Mouse (Mus musculus) stomach, embryonic 15.5 days (tissue): Measurements from ENCODE around the gene Atrx. TPM values are rescaled to one million over a fixed set of nuclear protein-coding genes. Genes with fewer than 3 reads are reported as not detected.
A peak's percentile ranks its signal among the peaks of the same experiment; 100 is the strongest.

Source experiments
- ATAC-seq: fragments of 200-750 bp; cut with Nextera tagmentation; 2 replicates; pipeline ENCODE4 v1.8.0; 2017; ENCODE audit warnings: low read depth, moderate number of reproducible peaks, moderate TSS enrichment; ENCODE audit not compliant: insufficient read depth, low FRiP score
- H3K27ac ChIP-seq: fragments of 300-500 bp; sonication (generic); 2 replicates; pipeline ENCODE4 v1.5.1; 2015; ENCODE audit warnings: mild to moderate bottlenecking, inconsistent platforms
- H3K27me3 ChIP-seq: fragments of 300-500 bp; sonication (generic); replicated peaks from 2 replicates; pipeline ENCODE4 v1.6.1; 2015; ENCODE audit warnings: inconsistent platforms
- H3K36me3 ChIP-seq: fragments of 300-500 bp; sonication (generic); 2 replicates; pipeline ENCODE4 v1.6.1; 2015; ENCODE audit warnings: inconsistent platforms
- H3K4me1 ChIP-seq: fragments of 300-500 bp; sonication (generic); 2 replicates; pipeline ENCODE4 v1.6.1; 2015; ENCODE audit warnings: inconsistent platforms
- H3K4me2 ChIP-seq: fragments of 300-500 bp; sonication (generic); 2 replicates; pipeline ENCODE4 v1.6.1; 2015; ENCODE audit warnings: mild to moderate bottlenecking, inconsistent platforms
- H3K4me3 ChIP-seq: fragments of 300-500 bp; sonication (generic); replicated peaks from 2 replicates; pipeline ENCODE4 v1.5.1; 2015; ENCODE audit warnings: inconsistent platforms
- H3K9ac ChIP-seq: fragments of 300-500 bp; sonication (generic); 2 replicates; pipeline ENCODE4 v1.6.1; 2015; ENCODE audit warnings: inconsistent platforms
- H3K9me3 ChIP-seq: fragments of 300-500 bp; sonication (generic); 2 replicates; pipeline ENCODE4 v1.6.1; 2016; ENCODE audit warnings: inconsistent platforms
- WGBS: fragments of 180-500 bp; shearing (Covaris S2); methylation state at CpG from one replicate; pipeline ENCODE4 v1.1.7; 2015; 5-methylcytosine and 5-hydroxymethylcytosine counted together
- polyA plus RNA-seq: library from polyadenylated mRNA; unstranded; fragments of >200 nt; fragmentation: Nextera tagmentation; extraction: Ambion mirVana; gene quantifications from 2 replicates; pipeline ENCODE4 v1.2.1, GENCODE M21; 2015

Atrx gene
- polyA plus RNA-seq, 1 experiment from 2014 or later: 160 TPM

- 39% methylated on average over 6 of the region's 6 CpGs for WGBS
- no peak overlapping the region for H3K4me3 ChIP-seq
- no peaks in the 10 kb centered on the region for H3K9me3 ChIP-seq
- ATAC-seq: no peak
- no peak overlapping the region for H3K27ac ChIP-seq
- no peaks in the 10 kb centered on the region for H3K4me1 ChIP-seq
- no peak overlapping the region for H3K4me2 ChIP-seq
- peaks cover 36% of the 10 kb centered on the region for H3K27me3 ChIP-seq
- H3K9ac ChIP-seq: no peak overlapping the region
- no peaks in the 10 kb centered on the region for H3K36me3 ChIP-seq
Observed at GRCm38 (mm10) chrX:105766013-105766412, 163.2 kb downstream of the Atrx start.

DNA sequence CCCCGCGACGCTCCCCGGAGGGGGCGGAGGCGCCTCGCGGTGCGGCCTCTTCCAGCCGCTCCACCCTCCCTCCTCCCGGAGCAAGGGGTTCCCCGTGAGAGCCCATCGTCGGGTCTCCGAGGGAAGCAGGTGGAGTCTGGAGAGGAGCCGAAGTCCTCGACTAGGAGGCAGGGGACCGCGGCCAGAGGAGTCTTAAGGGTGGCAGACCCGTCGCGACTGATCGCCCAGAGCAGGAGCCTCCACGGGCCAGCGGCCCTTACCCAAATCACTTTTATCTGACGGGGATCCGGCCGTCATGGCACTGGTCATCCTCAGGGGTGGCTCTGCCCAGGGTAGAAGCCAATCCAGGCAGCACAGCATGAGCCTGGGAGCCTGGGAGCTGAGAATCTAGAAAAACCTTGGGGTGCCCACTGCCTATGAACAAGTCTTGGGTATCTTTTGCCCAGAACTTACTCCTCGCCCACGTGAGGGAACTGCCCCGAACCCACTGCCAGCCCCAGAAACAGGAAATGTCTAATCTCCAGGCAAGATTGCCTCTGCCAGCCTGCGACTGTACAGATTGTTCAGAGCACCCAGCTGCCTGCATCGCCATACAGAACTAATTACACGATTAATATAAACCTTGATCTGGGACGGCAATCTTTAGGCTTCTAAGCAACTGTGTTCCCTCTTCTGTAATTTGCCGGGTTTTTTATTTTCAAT, 164.0 kb downstream of the Atrx start:
- Histone ChIP-seq H3K27me3 (peaks cover 36% of the 10 kb centered on the region), H3K4me1 (no peaks in the 10 kb centered on the region), H3K4me3 (peak overlapping the region; percentile 43), H3K27ac (no peak overlapping the region), H3K9ac (no peak overlapping the region), H3K9me3 (no peaks in the 10 kb centered on the region), H3K36me3 (no peaks in the 10 kb centered on the region), H3K4me2 (peak overlapping the region; percentile 71)
- ATAC-seq: no peak
- 20% methylated on average over 35 of the region's 36 CpGs for WGBS

- WGBS: 13% methylated on average over 60 of the region's 86 CpGs
- H3K9me3 ChIP-seq: no peaks in the 10 kb centered on the region
Observed at GRCm38 (mm10) chrX:105764162-105765004, 164.8 kb downstream of the Atrx start, which contains the start of gene Fgf16. TSS of gene Fgf16 (plus strand) at chrX:105764279.

DNA sequence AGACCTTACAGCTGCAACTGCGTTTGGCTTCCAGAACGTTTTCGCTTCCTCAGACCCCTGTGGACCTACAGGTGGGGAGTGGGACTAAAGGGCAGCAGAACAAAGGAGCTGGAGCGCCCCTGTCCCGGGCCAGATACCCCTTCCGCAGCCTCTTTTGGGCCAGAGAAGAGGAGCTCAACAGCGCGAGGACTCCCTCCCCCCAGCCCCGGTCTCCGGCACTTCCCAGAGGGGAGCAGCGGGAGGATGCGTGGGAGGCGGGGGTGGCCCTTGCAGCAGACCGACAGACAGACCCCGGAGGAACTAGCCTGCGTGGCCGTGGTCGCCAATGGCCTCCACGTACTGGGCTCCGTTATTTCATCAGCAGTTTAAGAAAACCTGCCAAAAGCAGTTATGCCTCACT, 165.6 kb downstream of the Atrx start:
- Histone ChIP-seq H3K36me3 (no peaks in the 10 kb centered on the region), H3K27me3 (peaks cover 36% of the 10 kb centered on the region), H3K4me1 (no peaks in the 10 kb centered on the region), H3K4me3 (peak overlapping the region; percentile 43), H3K9me3 (no peaks in the 10 kb centered on the region), H3K9ac (no peak overlapping the region), H3K27ac (no peak overlapping the region), H3K4me2 (peak overlapping the region; percentile 71)
- WGBS: 11% methylated on average over 20 of the region's 20 CpGs
- ATAC-seq: no peak

More at GRCm38 (mm10) chrX:105764162-105765004, 164.8 kb downstream of the Atrx start, which contains the start of gene Fgf16:
- H3K36me3 ChIP-seq: no peaks in the 10 kb centered on the region
- H3K27me3 ChIP-seq: peaks cover 36% of the 10 kb centered on the region
- no peak within 1 kb of the TSS for H3K9ac ChIP-seq
- H3K4me1 ChIP-seq: no peaks in the 10 kb centered on the region
- ATAC-seq: no peak
- peak within 1 kb of the TSS; percentile 43 for H3K4me3 ChIP-seq
- peak within 1 kb of the TSS; percentile 71 for H3K4me2 ChIP-seq
- H3K27ac ChIP-seq: no peak within 1 kb of the TSS

- ATAC-seq: peak; percentile 47; the same call in 1 of the 2 replicates
- peaks cover 36% of the 10 kb centered on the region for H3K27me3 ChIP-seq
- no peak overlapping the region for H3K27ac ChIP-seq
- H3K4me1 ChIP-seq: no peaks in the 10 kb centered on the region
- 12% methylated on average over 23 of the region's 23 CpGs for WGBS
- H3K4me3 ChIP-seq: peak overlapping the region; percentile 43
- no peak overlapping the region for H3K9ac ChIP-seq
- no peaks in the 10 kb centered on the region for H3K9me3 ChIP-seq
- H3K4me2 ChIP-seq: peak overlapping the region; percentile 71
- H3K36me3 ChIP-seq: no peaks in the 10 kb centered on the region
Observed at GRCm38 (mm10) chrX:105762847-105763527, 166.2 kb downstream of the Atrx start.

Other genes with a start within 250 kb of the Atrx start
- gene Fgf16, start 165.1 kb downstream of the Atrx start, polyA plus RNA-seq: 0.80 and 1.1 TPM in 2 replicates
- 74.3 and 79.6 TPM in 2 replicates for gene Magt1, start 82.5 kb upstream of the Atrx start, polyA plus RNA-seq
- 412 and 422 TPM in 2 replicates for gene Cox7b, start 86.3 kb upstream of the Atrx start, polyA plus RNA-seq
- 22.5 and 24.8 TPM in 2 replicates for gene Atp7a, start 97.9 kb upstream of the Atrx start, polyA plus RNA-seq
- 1.0 and 1.1 TPM in 2 replicates for gene Tlr13, start 213.8 kb upstream of the Atrx start, polyA plus RNA-seq